Mouse (Mus musculus) brown adipose tissue, adult 24 weeks (tissue): ENCODE results near the gene Tcaf1. TPM values are rescaled to one million over a fixed set of nuclear protein-coding genes. Genes with fewer than 3 reads are reported as not detected.

Experiments used
- H3K27ac ChIP-seq: fragments of 200-500 bp; replicated peaks from 2 replicates; pipeline ENCODE4 v1.5.1; 2012; ENCODE audit warnings: low read depth, mild to moderate bottlenecking, low read length
- H3K4me1 ChIP-seq: fragments of 200-500 bp; 2 replicates; pipeline ENCODE4 v1.6.1; 2012; ENCODE audit warnings: low read length, mixed read lengths; ENCODE audit not compliant: control insufficient read depth, insufficient read depth, insufficient read length
- H3K4me3 ChIP-seq: fragments of 200-500 bp; 2 replicates; pipeline ENCODE4 v1.5.1; 2012; ENCODE audit warnings: low read depth, mild to moderate bottlenecking, low read length, moderate library complexity; ENCODE audit not compliant: insufficient read depth
- polyA plus RNA-seq: library from polyadenylated mRNA; stranded (reverse); fragments of >200 nt; gene quantifications from 2 replicates; pipeline ENCODE4 v1.2.4, GENCODE M21; 2012; ENCODE audit not compliant: missing spikeins, insufficient read depth, insufficient read length

The Tcaf1 gene
- polyA plus RNA-seq: 7.3 and 8.3 TPM in 2 replicates

GRCm38 (mm10) chr6:42709291-42710211 lies at the start of gene Tcaf1:
Tcaf1 (minus strand) TSS chr6:42710088.
- Histone ChIP-seq H3K4me1 (no peaks in the 10 kb centered on the region), H3K27ac (no peak within 1 kb of the TSS), H3K4me3 (peak within 1 kb of the TSS; percentile 52)

DNA sequence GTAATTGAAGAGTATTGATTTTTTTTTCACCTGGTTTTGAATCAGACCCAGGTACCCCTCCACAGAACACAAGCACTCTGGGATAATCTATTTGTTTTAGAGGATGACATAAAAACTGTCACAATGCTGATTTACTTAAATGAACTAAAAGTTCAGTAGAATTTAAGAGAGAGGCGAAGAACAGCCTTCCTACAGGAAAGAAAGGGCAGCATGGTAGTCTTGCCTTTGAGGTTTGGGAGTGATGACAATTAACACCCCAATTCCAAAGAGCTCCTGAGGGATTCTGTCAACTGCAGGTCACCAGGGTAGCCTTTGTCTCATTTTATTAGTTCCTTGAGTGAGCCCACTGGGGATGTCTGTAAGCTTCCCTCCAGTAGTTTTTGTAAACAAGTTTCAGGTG lies 46.2 kb upstream of the Tcaf1 start, which contains the start of gene Olfr38:
Gene Olfr38 (plus strand): TSS at position 301 of the 400 bp plus-strand sequence.
- no peak within 1 kb of the TSS for H3K27ac ChIP-seq
- H3K4me1 ChIP-seq: no peaks in the 10 kb centered on the region

GRCm38 (mm10) chr6:42747846-42748245 lies 38.0 kb upstream of the Tcaf1 start:
- Histone ChIP-seq H3K4me3 (no peak overlapping the region), H3K4me1 (no peaks in the 10 kb centered on the region), H3K27ac (no peak overlapping the region)

More for the DNA sequence above, 46.2 kb upstream of the Tcaf1 start, which contains the start of gene Olfr38:
- H3K4me3 ChIP-seq: no peak within 1 kb of the TSS

- H3K4me3 ChIP-seq: no peak overlapping the region
- H3K4me1 ChIP-seq: no peaks in the 10 kb centered on the region
- H3K27ac ChIP-seq: no peak overlapping the region
These were observed 32.4 kb upstream of the Tcaf1 start for GRCm38 (mm10) chr6:42742303-42742702.

- no peak within 1 kb of the TSS for H3K4me3 ChIP-seq
- no peak within 1 kb of the TSS for H3K27ac ChIP-seq
- no peaks in the 10 kb centered on the region for H3K4me1 ChIP-seq
These were observed 29.2 kb upstream of the Tcaf1 start, which contains the start of gene Olfr453 for GRCm38 (mm10) chr6:42739071-42739470. Olfr453 (plus strand) TSS chr6:42739371.

GRCm38 (mm10) chr6:42717973-42718372 lies 8.1 kb upstream of the Tcaf1 start:
- no peaks in the 10 kb centered on the region for H3K4me1 ChIP-seq
- H3K27ac ChIP-seq: no peak overlapping the region
- no peak overlapping the region for H3K4me3 ChIP-seq

- Histone ChIP-seq H3K4me3 (no peak overlapping the region), H3K4me1 (no peaks in the 10 kb centered on the region), H3K27ac (no peak overlapping the region)
These were observed 4.8 kb upstream of the Tcaf1 start for GRCm38 (mm10) chr6:42714668-42715067.

DNA sequence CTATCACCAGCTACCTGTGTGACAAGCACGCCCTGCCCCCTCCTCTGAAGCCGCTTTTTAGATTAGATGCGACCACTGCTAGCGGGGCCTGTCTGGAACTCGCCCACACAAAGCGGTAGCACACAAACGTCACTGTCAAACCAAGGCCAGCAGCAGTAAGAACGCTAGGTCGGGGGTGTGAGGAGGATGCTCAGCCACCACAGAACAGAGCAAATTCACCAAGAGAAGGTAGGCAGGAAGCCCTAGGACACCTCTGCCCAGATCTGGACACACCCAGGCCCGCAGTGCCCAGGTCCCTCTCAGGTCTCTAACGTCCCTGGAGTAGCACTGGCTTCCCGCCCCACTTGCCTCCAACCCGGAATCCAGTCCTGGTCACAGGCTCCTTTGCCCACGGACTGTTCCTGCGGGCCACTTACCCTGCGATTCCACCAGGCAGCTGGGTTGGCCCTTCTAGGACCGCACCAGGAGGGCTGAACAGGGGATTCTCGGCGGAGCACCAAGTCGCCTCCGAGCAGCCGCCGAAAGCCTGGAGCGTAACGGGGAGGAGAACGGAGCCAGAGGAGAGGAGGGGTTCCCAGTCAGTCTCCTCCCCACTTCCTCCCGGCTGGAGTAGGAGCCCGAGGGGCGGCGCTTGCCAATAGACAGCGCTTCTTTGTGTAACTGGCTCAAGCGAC lies 17.2 kb downstream of the Tcaf1 start:
- Histone ChIP-seq H3K27ac (peak overlapping the region; percentile 36; the same call in 1 of the 2 replicates), H3K4me1 (peaks cover 3% of the 10 kb centered on the region; the same call in 1 of the 2 replicates), H3K4me3 (peak overlapping the region; percentile 77)

DNA sequence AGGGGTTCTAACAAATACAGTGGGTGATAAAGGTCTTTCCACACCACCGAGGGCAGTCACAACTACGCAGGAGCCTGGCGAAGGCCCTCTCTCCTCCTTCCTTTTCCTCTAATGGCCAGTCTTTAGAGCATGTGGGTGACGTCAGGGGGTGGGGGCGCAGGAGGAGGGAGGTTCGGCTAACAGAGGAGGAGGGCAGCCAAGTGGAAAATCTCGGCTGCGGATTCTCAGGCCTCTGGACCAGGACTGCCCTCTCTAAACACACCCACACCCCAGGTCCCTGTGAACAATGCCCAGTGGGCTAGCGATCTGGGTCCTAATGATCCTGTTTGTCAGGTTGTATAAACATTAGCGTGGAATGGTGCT lies 17.8 kb downstream of the Tcaf1 start:
- Histone ChIP-seq H3K4me1 (peaks cover 3% of the 10 kb centered on the region; the same call in 1 of the 2 replicates), H3K27ac (peak overlapping the region; percentile 36; the same call in 1 of the 2 replicates), H3K4me3 (peak overlapping the region; percentile 77)

DNA sequence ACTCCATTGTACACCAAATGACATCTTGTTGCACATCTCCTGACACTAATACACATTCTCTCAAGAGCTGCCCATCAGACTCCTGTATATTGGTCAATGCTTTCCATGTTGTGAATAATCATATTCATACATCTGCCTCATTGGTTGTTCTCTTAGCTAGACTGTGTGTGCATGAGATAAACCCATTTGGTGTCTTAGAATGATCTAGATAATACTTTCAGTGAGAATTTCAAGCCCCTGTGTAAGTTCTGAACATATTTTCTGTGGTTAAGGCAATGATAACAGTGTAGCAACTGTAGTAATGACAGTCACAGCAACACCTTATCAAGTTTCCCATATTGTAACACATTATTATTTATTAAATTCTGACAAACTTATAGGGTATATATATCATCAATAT lies 20.1 kb downstream of the Tcaf1 start:
- Histone ChIP-seq H3K4me1 (peaks cover 3% of the 10 kb centered on the region; the same call in 1 of the 2 replicates), H3K4me3 (no peak overlapping the region)

GRCm38 (mm10) chr6:42687907-42688306 lies 22.0 kb downstream of the Tcaf1 start:
- no peak overlapping the region for H3K27ac ChIP-seq
- H3K4me3 ChIP-seq: no peak overlapping the region
- peaks cover 3% of the 10 kb centered on the region; the same call in 1 of the 2 replicates for H3K4me1 ChIP-seq

More for the DNA sequence above, 20.1 kb downstream of the Tcaf1 start:
- H3K27ac ChIP-seq: no peak overlapping the region

- no peaks in the 10 kb centered on the region for H3K4me1 ChIP-seq
- no peak overlapping the region for H3K4me3 ChIP-seq
- no peak overlapping the region for H3K27ac ChIP-seq
These were observed 29.8 kb downstream of the Tcaf1 start for GRCm38 (mm10) chr6:42680077-42680476.

GRCm38 (mm10) chr6:42676011-42676410 lies 33.9 kb downstream of the Tcaf1 start:
- Histone ChIP-seq H3K4me3 (no peak overlapping the region), H3K4me1 (no peaks in the 10 kb centered on the region)

DNA sequence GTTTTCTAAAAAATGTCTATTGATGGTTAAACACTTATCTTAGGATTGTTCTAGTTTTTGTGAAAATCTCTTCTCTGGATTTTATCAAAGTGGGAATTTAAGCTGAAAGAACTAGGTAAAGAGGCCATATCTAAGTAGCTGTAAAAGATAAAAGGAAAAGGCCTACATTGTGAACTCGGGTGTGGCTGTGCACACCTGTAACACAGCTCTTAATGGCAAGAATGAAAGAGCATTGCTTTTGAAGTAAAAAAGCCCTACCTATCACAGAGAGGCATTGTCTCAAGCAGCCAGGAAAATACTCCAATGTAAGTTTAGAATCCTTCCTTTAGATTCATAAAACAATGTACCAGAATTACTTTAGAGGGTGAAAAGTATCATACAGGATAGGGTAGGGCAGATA lies 38.1 kb downstream of the Tcaf1 start:
- H3K27ac ChIP-seq: no peak overlapping the region
- H3K4me1 ChIP-seq: no peaks in the 10 kb centered on the region
- H3K4me3 ChIP-seq: no peak overlapping the region

More at GRCm38 (mm10) chr6:42676011-42676410, 33.9 kb downstream of the Tcaf1 start:
- H3K27ac ChIP-seq: no peak overlapping the region

- H3K4me3 ChIP-seq: no peak overlapping the region
- H3K4me1 ChIP-seq: no peaks in the 10 kb centered on the region
- no peak overlapping the region for H3K27ac ChIP-seq
These were observed 42.2 kb downstream of the Tcaf1 start for GRCm38 (mm10) chr6:42667722-42668121.
